Mouse (Mus musculus) gastrocnemius, postnatal 4 days (tissue): Measurements from ENCODE around the gene Oaz2. TPM values are rescaled to one million over a fixed set of nuclear protein-coding genes. Genes with fewer than 3 reads are reported as not detected.
"Not testable (repeated sequence)": the region's sequence is repeated elsewhere in the genome, so short reads cannot be mapped to it uniquely, and the experiment has no call there.

ENCODE experiments used
- DNase-seq, 2 experiments: peaks; one replicate each; pipeline ENCODE4 v3.0.0; 2021 to 2022; ENCODE audit warnings: low spot score in 2 of 2, mixed read lengths in 2 of 2
- total RNA-seq, 2 experiments: library from RNA; stranded (reverse); gene quantifications; 2 replicates each; pipeline ENCODE4 v1.2.3; 2021

Oaz2 gene
- total RNA-seq, 2 experiments from 2014 or later = 232 to 238 TPM

GRCm38 (mm10) chr9:65689869-65690268 lies 22.1 kb downstream of the Oaz2 start:
- DNase-seq = not testable (repeated sequence)

GRCm38 (mm10) chr9:65692466-65692865 lies 24.7 kb downstream of the Oaz2 start:
- DNase-seq = no peak

GRCm38 (mm10) chr9:65692959-65693603 lies 25.3 kb downstream of the Oaz2 start:
- DNase-seq = no peak

GRCm38 (mm10) chr9:65695646-65696045 lies 27.8 kb downstream of the Oaz2 start:
- DNase-seq = no peak

GRCm38 (mm10) chr9:65696337-65696736 lies 28.5 kb downstream of the Oaz2 start:
- DNase-seq = no peak

GRCm38 (mm10) chr9:65697356-65697755 lies 29.6 kb downstream of the Oaz2 start:
- DNase-seq = no peak

GRCm38 (mm10) chr9:65697992-65698391 lies 30.2 kb downstream of the Oaz2 start:
- DNase-seq = no peak

GRCm38 (mm10) chr9:65700504-65700903 lies 32.7 kb downstream of the Oaz2 start:
- no peak for DNase-seq

GRCm38 (mm10) chr9:65702286-65702685 lies 34.5 kb downstream of the Oaz2 start:
- no peak for DNase-seq

- no peak for DNase-seq
These were observed 35.4 kb downstream of the Oaz2 start for GRCm38 (mm10) chr9:65703241-65703640.

- DNase-seq = no peak
These were observed 36.3 kb downstream of the Oaz2 start for GRCm38 (mm10) chr9:65703926-65704595.

- DNase-seq = no peak
These were observed 50.4 kb downstream of the Oaz2 start for GRCm38 (mm10) chr9:65718195-65718594.

- DNase-seq = no peak
These were observed 53.4 kb downstream of the Oaz2 start for GRCm38 (mm10) chr9:65721161-65721566.

- peak in 1 of 2 experiments; percentile 35 for DNase-seq
These were observed 56.9 kb downstream of the Oaz2 start for GRCm38 (mm10) chr9:65724471-65725290.

- no peak for DNase-seq
These were observed 57.5 kb downstream of the Oaz2 start for GRCm38 (mm10) chr9:65725291-65725622.

GRCm38 (mm10) chr9:65726431-65726830 lies 58.6 kb downstream of the Oaz2 start:
- DNase-seq = no peak

GRCm38 (mm10) chr9:65727491-65727890 lies 59.7 kb downstream of the Oaz2 start:
- DNase-seq = no peak

- DNase-seq = no peak
These were observed 60.8 kb downstream of the Oaz2 start for GRCm38 (mm10) chr9:65728588-65728987.

- no peak for DNase-seq
These were observed 67.1 kb downstream of the Oaz2 start for GRCm38 (mm10) chr9:65734931-65735330.
